Mouse (Mus musculus): ENCODE data around the gene Papss2. TPM values are rescaled to one million over a fixed set of nuclear protein-coding genes. Genes with fewer than 3 reads are reported as not detected.

Papss2 gene
- total RNA-seq, 2 experiments from 2014 or later, result 3.7 to 4.4 TPM

DNA sequence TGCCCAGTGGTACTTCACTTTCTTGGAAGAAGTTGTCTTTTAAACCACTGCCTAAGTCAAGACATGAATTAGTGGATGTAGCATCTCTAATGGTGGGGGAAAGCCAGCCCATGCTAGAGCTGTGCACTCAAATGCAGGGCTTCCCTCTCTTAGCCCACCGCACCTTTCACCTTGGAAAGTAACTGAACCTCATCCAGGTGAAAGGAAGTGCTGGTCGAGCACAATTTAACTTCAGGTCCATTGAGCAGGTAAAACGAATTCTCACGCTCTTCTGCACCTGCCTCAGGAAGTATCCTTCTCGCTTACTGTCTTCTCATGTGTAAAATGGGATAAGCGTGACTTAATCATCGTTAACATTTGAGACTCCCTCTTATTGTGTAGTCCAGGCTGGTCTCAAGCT is 3.4 kb downstream of the Papss2 start:
- DNase-seq (ENCODE audit: low spot score), result no peak

DNA sequence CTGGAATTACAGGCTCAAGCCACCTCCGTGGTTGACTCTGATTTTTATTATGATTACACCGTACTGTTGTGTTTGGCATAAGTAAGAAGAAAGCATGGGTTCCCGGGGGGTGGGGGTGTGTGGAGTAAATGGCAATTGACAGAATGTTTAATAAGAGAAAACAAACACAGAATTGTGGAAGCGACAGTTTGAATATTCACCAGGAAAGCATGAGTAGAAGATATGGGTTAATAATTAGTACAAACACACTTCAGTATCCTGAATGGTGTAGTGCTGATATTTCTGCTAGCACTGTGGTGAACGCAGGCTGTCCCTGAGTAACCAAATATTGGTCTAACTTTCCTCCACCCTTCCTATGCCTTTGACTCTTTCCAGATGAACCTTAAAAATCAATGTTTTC is 3.8 kb downstream of the Papss2 start:
- DNase-seq (ENCODE audit: low spot score), result no peak

DNA sequence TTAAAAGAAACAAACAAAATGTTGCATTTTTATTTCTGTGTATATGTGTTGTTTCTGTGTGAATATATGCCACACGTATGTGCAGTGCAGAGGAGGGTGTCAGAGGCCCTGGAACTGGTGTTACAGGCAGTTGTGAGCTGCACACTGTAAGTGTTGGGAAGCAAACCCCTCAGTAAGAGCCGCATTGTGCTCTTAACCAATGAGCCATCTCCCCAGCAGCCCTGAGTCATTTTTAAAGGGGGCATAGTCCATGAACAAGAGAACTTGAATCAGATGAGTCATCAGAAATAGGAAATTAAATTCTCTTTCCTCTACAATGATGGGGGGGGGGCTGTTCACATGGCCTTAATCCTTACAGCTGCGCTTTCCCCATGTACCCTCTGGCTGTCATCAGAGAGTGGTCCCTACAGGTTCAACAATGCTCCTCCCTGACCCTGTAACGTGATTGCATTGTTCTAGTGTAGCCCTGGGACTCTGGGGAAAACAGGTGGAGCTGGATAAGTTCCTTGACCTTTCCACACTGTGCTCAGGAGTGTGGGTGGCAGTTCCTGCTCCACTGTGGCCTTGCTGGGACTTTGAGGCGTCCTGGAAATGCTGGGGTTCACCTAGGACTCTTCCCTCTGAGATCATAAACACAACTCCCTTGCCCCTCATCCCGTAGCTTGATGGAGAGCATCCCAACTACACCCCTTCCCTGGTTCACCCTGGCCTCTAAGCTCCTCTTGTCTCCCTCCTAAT is 5.6 kb downstream of the Papss2 start:
- DNase-seq (ENCODE audit: low spot score), result no peak

DNA sequence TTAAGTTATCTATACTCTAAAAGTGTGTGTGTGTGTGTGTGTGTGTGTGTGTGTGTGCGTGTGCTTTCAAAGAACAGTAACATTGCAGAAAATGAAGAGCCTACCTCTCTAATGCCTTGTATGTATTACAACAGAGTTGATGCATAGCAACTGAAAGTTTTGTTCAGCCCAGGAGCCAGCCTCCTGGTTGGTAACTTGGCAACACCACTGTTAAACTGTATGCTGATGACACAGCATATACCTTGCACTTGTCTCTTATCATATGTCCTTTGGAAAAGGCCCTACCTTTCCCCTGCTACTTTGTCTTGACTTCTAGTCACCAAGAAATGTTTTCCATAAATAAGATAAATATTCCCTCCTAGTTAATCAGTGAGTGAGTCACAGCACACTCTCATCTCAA is 7.9 kb downstream of the Papss2 start:
- DNase-seq (ENCODE audit: low spot score), result no peak

DNA sequence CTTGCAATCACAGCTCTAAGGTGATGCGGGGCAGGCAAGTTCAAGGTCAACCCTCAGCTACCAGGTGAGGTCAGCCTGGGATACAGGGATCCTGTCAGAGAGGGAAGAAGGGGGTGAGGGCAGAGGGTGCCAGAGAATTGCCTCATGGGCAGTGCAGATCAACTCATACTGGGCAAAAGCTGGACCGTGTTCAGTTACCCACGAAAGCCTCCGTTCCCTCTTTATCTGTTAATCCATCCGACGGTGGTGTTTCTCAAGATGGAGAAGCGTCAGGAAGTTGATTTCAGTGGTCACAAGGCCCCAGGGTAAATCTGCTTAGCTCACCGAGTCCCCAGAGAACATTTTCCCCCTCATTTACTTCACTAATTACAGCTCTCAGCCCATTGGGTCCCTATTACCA is 8.5 kb downstream of the Papss2 start:
- DNase-seq (ENCODE audit: low spot score), result no peak

DNA sequence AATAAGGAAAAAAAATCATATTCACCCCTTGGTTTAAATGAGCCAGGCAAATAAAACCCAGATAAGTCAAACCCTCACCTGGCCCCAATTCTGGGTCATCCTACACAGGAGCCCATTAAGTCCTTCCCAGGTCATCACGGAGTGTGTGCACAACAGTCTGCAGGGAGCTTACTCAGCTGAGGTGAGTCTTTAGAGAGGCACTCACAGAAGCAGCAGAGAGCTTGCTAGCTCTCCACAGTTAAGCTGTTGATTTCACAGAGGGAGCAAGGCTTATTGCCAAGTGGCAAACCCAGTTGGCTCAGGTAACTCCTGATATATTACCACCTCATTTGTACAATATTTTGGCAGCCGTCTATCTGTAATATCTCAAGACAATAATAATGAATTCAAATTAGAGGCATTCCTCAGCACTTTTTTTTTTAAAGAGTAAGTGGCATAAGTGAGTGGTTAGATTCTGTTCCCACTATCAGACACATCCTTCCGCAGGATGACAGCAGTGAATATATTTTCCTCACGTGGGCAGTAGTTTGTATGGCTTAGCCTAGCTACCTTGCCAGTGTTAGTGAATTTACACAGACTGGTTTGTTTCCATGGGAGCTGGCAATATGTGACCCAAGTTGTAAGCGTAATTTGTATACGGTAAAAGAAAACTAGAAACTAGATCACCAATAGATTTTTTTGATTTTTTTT is 9.1 kb downstream of the Papss2 start:
- DNase-seq (ENCODE audit: low spot score), result no peak

DNA sequence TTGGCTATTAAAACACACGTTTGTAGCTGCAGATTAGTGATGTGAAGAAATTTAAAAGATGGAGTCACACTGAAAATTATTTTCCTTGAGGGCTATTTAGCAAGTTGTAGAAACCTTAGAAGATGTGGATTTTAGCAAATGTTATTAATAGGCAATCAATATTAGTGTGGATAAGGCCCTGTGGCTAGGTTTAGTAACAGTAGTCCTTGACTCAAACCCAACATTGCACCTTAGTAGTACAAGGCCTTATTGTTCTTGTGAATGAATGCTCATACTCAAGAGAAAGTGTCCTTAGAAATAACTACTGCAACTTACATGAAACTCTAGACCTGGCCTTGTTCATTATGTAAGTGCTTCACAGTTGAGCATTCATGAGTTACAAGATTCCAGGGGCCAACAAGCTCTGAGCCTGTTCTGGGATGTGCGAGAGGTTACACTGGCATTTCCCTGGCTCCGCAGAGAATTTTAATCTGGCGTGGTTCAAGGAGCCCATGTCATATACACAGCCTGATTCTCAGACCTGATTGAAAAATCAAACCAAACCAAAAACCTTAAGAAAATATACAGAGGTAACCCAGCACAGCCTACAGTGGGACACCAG is 10.7 kb downstream of the Papss2 start:
- no peak for DNase-seq (ENCODE audit: low spot score)

DNA sequence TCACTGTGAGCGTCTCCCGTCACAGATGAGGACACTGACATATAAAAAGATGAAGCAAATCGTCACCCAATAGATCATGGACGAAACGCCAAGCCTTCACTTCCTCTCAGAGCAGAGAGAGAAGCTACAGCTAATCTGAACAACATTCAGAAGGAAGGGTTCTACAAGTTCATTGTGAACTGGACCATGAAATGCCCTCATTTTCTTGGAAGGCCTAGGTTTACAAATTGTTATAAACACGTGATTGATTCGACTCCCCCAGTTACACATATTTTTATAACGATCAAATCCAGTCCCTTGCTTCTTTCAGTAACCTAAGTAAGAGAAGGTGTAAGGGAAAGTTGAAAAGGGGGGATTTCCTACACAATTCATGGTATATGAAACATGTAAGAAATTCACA is 11.4 kb downstream of the Papss2 start:
- no peak for DNase-seq (ENCODE audit: low spot score)

DNA sequence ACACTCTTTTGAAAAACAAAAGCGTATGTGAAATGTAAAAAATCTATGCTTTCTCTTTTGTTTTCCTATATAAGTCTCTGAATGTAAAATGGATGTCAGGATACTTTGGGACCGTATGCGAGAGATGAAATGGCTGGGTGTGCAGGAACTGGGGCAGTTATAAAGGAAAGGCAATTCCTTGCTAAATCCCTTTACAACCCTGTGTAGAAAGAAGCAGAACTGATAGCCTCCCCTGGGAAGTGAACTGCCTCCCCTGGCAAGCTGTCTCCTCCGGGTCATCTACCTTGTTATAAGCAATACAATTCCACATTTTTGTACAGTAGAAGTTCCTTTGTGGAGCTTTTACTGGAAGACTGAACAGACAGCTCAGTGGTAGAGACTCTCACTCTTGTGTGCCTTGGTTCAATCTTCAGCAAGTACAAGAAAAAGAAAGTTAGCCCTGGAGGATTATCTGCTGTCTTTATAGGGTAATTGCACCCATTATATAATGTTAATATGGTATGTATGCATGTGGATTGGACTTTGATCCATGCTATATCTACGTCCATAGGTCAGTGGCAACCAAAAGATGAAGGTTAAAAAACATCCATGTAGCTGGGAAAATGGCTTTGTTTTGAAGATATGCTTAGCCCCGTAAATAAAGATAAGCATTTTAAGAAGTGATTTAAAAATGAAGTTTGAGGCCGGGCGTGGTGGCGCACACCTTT is 15.9 kb downstream of the Papss2 start:
- no peak for DNase-seq (ENCODE audit: low spot score)

DNA sequence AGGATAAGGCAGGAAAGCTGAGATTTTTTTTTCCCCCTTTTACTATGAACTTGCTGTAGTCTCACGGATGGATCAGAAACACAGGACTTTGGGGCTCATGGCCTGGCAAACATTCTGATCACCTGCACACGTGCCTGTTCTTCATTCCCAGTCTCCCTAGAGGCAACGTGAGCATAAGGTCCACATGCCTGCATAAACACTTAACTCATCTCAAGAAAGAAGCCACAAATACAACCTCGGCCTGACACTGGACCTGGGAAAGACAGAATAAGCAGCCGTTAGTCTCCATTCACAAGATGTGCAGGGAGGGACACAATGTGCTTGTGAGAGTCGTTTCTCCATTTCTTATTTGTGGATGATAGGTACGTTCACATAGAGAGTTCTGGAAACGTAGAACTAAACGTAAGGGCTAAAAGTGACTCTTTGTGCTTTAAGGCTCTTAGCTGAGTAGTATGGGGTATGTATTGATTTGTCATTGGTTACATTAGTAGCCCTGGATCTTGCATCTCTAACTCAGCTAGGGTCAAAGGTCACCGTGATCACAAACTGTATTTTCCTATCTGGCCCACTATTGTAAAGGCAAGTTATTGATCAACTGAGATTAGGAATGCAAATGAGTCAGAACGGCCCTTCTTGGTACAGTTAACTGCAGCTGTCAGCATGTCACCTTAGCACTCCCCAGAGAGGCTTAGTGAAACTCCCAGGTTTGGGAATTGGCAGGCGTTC is 18.6 kb downstream of the Papss2 start:
- DNase-seq (ENCODE audit: low spot score), result no peak

DNA sequence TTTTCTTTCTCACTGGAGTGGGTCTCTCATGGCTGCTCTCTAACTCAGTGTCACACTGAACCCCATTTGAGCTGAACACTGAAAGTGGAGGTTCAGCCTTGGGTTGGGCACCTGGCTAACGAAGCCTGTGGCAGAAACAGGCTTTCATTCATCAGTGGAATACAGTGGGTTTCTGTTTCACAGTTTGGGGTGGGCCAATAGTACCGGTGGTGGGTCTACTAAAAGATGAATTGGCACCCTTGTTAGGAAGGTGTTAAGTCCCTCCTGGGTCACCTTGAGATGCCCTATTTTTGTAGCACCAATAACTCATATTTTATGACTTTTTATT is 19.1 kb downstream of the Papss2 start:
- no peak for DNase-seq (ENCODE audit: low spot score)

DNA sequence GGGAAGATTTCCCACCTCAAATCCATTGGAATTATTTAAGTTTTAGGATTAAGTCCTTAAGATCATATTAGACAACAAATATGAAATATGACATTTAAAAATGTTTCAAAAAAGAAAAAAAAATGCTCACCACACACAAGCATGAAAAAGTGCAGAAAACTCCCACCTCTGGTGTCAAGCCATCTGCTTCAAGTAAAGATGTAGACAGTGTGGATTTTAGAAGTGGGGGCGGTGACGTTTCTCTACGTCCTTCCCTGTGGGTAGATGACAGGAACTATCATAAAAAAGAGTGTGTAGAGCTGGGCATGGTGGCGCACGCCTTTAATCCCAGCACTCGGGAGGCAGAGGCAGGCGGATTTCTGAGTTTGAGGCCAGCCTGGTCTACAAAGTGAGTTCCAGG is 21.1 kb downstream of the Papss2 start:
- DNase-seq (ENCODE audit: low spot score), result no peak

DNA sequence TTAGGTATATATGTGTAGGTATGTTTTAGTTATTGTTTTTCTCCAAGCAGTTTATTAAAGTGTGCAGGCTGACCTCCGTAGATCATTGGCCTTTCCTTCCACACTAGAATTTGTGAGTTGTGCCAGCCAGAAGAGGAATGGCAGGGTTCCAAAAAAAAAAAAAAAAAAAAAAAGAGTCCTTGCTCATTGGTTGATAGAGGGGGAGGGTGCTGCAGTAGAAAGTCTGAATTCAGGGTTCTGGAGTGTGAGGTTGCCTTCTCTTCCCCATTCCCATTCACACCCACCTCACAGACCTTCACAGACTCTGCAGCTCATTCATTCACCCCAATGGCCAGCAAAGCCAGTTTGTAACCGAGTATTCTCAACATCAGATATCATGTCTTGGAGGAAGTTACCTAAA is 24.1 kb downstream of the Papss2 start:
- no peak for DNase-seq (ENCODE audit: low spot score)

DNA sequence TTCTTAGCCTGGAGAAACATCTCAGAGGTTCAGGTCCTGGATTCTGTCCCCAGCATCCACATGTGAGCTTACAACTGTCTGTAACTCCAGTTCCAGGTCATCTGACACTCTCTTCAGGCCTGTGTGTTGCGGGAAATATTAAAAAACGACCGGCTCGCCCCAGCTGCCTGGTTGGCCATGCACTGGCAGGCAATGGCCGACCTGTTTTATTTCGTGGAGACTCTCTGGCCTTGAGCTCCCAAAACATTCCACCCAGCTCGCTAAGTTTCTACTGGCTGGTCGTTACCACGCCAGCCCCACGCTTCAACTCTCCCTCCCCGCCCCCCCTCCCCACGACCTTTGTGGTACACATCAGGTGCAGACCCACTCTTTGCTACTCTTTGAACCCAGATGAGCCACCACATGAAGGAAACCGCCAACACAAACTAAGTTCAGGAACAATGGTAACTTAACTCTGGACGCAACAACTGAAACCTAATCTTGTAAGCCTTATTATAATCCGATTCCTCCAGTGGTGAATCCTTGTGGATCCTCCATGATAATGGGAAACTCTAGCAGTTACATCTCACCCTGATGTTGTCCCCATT is 25.4 kb downstream of the Papss2 start:
- DNase-seq (ENCODE audit: low spot score), result no peak

DNA sequence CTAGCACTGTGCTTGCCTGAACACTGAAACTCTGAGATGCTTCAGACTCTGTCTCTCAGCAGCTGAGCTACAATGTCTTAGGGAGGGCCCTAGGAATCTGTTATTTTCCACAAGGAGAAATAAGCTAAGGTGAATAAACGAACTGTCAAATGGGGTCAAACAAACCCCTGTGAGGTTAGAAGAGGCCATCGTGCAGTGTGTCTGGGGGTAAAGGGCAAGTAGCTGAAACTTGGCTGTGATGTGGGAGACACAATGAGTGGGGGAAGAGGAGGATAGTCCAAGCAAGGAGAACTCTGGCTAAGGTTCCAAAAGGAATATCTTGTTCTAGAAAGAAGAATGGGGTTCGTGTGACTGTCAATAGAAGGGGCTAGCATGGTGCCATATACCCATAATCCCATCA is 26.6 kb downstream of the Papss2 start:
- no peak for DNase-seq (ENCODE audit: low spot score)

DNA sequence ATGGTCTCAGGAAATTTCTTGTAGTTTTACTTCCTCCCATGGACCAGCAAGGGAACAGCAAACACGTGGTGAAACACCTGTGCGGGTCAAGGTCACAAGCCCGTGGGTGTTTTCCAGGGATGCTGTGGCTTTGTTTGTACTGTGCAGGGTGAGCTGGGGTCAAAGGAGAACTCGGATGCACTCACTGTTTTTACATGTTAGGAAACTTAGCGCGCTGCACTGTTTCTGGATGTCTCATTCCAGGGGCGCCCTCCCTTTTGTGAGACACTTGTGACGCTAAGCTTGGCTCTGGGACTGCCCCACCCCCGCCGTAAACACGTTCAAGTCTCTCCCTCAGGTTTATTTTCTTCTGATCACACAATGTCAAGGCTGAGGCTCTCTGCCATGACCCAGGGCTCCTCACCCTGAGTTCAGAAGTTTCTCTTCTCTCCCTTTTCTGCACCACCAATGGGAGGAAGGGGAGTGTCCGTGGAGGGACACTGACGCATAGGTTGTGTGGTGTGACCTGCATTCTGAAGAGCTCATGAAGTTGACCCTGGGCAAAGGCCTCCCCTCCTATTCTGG is 31.3 kb downstream of the Papss2 start:
- no peak for DNase-seq (ENCODE audit: low spot score)

DNA sequence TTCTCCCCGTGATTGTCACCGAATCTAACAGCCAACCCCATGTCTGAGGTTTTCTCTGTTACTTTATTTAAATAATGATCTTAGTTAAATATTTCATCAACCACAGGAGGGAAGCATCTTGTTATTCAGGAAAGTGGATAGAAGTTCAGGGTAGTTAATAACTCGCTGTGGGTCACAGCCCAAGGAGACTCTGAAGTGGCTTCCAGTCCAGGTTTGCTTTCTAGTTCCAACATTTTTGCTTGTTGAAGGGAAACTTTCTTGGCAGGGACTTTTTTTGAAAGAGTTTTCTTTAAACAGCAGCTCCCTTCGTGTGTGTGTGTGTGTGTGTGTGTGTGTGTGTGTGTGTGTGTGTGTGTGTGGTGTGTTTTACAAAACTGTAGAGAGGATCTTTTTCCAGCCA is 32.0 kb downstream of the Papss2 start:
- DNase-seq (ENCODE audit: low spot score), result no peak

DNA sequence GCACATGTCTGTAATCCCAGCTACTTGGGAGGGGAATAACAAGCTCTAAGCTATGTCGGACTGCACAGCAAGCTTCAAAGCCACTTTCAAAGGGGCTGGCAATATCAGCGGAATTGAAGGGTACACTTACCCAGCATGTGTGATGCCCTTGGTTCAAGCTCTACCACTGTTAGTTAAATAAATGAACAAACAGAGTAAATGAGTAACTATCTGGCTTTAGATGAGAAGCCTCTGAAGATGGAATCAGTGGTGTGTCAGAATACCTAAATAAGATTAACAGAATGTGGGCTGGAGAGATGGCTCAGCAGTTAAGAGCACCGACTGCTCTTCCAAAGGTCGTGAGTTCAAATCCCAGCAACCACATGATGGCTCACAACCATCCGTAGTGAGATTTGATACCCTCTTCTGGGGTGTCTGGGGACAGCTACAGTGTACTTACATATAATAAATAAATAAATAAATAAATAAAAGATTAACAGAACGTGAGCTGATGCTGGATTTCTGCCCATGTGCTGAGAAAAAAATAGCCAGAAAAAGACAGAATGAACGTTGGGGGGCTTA is 33.1 kb downstream of the Papss2 start:
- no peak for DNase-seq (ENCODE audit: low spot score)

DNA sequence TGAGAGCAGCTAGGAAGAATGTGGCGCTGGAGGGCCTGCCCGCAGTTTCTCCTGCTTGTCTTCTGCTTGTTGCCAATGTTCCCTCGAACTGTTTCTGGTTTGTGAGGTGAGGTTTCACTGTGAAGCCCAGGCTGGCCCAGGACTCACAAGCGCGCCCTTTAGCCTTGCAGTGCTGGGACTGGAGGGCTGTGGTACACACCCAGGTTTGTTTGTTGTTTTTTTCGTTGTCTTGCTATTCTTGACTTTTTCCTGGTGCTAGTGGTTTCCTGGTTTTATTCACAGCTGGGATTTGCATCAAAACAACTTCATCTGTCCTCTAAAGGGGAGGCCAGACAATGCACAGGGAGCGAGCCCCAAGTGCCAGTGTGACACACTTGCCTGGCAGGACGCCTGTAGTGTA is 39.3 kb downstream of the Papss2 start:
- no peak for DNase-seq (ENCODE audit: low spot score)

DNA sequence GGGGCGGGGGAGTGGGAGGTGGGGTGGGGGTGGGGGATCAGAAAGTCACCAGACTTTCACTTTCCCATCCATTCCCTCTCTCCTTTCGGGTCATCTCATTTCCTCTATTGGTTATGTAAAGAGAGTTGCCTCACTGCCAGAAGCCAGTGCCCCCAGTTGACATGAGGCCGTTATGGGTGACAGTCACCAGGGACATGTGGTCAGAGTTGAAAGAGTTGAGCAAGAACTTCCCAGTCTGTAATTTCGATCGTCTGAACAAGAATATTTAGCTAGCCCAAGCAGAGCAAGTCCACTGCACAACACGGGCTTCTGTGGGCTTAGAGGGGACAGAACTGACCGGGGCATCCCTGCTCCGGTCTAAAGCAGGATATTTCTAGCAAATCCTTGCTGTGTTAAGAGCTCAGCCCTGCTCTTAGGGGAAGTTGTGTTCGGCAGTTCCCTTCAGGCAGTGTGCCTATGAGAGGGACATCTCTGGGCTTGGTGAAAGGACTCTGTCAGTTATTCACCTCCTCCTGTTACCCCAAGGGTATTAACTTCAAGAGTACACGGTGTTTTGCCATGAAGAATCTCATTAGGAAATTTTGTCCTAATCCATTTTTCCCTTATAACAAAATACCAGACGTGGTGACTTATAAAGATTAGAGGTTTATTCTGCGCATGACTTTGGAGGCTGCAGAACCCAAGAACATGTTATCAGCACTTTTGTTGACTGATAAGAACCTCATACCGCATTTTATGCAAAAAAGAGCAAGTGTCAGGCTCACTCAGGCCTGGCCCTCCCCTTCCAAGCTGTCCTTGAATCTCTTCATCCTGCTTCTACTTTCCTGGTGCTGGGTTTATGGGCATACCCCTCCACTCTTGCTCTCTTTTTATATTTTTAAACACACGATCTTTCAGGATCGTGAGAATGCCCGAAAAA is 42.0 kb downstream of the Papss2 start:
- peak; percentile 20 for DNase-seq (ENCODE audit: low spot score)
